Mouse (Mus musculus): ENCODE measurements around the gene Phkg1.

GRCm38 (mm10) chr5:129862325-129862724 is 36.0 kb downstream of the Phkg1 start:
- TF ChIP-seq POLR2A (IDR thresholded peaks at IDR 0.05; ENCODE audit: low read depth, low read length): no peak
- no peak for TF ChIP-seq CTCF (IDR thresholded peaks at IDR 0.05; ENCODE audit: extremely low read depth, insufficient read length, insufficient replicate concordance, low read depth, low read length)
